Mouse (Mus musculus) fibroblast of lung, adult 2 months (primary cell): ENCODE measurements around the gene Il18rap.
"Not testable (repeated sequence)": the region's sequence is repeated elsewhere in the genome, so short reads cannot be mapped to it uniquely, and the experiment has no call there.

Experiments used
- DNase-seq: peaks from one replicate; pipeline ENCODE4 v3.0.0-alpha.2; 2011; ENCODE audit warnings: low read depth

The Il18rap gene

DNA sequence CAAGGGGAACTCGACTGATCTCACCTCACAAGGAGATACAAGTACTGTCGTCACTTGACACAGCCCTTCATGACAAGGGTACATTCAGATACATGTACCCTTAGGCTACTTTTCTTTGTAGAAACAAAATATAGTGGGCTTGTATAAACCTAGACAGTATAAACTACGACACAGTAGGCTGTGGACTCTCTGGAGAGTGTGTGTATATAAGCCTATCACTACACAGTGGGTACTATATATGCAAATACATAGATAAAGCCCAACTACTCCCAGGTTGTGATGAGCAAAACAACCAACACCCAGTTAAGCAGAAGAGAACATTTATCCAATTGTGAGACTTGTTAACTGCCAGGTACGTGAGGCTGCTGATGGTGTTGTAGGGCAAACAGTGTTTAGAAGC, 31.5 kb downstream of the Il18rap start:
- DNase-seq, result no peak

- DNase-seq, result no peak
These were observed 32.0 kb downstream of the Il18rap start for GRCm38 (mm10) chr1:40547064-40547572.

GRCm38 (mm10) chr1:40547762-40548161, 32.6 kb downstream of the Il18rap start:
- DNase-seq, result no peak

GRCm38 (mm10) chr1:40569374-40569773, 54.2 kb downstream of the Il18rap start:
- no peak for DNase-seq

DNA sequence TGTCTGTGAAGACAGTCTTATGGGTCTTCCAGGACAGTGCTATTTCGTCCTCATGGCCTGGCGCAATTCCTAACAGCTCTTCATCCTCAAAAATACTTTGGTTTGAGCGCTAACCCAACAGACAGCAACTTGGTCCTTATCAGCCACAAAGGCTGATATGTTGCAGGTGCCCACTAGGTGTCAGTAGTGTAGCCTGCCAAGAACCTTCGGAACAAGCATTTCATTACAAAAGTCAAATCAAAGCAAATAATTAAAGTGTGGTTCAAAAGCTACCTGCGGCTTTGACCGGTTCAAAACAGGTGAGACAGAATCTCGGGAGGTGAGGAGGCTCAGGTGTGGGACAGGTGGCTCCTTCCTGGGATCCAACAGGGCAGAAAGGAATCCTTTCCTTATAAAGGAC, 64.6 kb downstream of the Il18rap start, which contains the start of gene Slc9a4:
Slc9a4 (plus strand) TSS at position 298 of the 400 bp plus-strand sequence.
- DNase-seq, result peak; percentile 13

- DNase-seq, result no peak
These were observed 65.1 kb downstream of the Il18rap start for GRCm38 (mm10) chr1:40580269-40580668.

- DNase-seq, result peak; percentile 52
These were observed 71.6 kb downstream of the Il18rap start for GRCm38 (mm10) chr1:40586776-40587175.

DNA sequence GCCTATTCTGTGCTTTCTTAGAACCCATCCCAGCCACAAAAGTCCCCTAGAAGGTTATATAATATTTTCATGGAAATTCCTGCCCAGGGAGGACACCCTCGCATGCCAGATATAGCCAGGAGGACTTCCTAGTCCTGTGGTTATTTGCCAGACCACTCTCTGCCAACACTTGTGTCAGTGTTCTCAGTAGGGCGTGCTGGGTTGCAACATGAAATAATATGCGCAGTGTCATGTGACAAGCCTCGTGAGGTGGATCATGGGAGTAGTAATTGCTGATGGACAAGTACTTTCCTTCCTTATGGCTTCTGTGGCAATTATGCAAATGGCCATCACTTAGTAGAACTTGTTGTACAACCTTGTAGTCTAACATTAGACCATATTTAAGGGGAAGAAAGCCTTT, 75.8 kb downstream of the Il18rap start:
- no peak for DNase-seq

- DNase-seq, result no peak
These were observed 82.7 kb downstream of the Il18rap start for GRCm38 (mm10) chr1:40597822-40598221.

GRCm38 (mm10) chr1:40599661-40600060, 84.5 kb downstream of the Il18rap start:
- not testable (repeated sequence) for DNase-seq

DNA sequence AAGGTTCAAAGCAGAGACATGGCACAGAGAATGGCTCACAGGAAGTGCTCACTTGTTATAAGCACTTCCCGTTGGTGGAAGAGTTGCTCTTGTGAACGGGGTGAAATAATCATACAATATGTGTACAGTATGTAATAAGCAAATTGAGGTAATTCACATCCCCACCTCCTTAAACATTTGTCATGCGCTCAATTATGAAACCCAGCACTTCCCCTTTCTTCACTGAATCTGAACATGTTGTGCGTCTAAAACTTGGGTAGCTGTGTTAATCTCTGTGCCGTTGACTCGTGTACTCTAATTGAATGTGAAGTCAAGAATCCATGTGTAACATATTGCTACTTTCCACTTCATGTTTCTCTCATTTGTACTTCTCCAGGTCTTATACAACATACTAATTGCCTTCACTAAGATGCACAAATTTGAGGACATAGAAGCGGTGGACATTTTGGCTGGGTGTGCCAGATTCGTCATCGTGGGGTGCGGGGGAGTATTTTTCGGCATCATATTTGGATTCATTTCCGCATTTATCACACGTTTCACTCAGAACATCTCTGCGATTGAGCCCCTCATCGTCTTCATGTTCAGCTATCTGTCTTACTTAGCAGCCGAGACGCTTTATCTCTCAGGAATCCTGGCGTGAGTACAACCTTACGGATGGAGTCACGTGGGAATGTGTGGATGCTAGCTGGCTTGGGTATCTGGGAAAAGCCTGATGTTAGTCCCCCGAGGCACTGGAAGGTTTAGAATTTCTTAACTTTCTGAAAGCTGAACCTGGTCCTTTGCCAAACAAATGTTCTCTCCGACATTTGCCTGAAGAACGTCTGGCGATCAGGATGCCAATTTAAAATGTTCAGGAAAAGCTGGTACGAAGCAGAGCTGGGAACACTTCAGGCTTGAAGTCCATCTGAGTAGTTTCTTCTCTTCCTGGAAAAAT, 85.5 kb downstream of the Il18rap start:
- DNase-seq, result peak; percentile 40
